Mouse (Mus musculus) kidney, postnatal 14 days (tissue): ENCODE measurements around the gene Ddah2.

Experiments used
- DNase-seq: peaks from one replicate; pipeline ENCODE4 v3.0.0; 2022; ENCODE audit warnings: mixed read lengths

Gene Ddah2

DNA sequence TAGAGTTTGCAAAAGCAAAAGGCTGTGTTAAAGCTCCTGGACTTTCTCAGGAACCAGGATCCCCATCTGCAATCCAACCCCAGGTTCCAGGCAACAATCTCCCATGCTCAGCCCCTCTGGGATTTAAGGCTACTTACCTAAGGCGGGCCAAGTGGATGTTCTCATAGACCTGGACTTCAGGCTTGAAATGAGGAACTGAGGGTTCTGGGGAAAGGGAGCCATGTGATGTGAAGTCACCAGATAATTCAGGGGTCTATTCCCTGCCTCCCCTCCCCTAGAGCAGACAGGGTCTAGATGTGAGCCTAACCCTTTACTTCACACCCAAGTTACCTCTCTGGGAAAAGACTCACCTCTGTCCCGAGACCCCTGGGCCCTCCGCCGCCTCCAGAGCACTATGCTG lies 21.9 kb downstream of the Ddah2 start:
- no peak for DNase-seq

DNA sequence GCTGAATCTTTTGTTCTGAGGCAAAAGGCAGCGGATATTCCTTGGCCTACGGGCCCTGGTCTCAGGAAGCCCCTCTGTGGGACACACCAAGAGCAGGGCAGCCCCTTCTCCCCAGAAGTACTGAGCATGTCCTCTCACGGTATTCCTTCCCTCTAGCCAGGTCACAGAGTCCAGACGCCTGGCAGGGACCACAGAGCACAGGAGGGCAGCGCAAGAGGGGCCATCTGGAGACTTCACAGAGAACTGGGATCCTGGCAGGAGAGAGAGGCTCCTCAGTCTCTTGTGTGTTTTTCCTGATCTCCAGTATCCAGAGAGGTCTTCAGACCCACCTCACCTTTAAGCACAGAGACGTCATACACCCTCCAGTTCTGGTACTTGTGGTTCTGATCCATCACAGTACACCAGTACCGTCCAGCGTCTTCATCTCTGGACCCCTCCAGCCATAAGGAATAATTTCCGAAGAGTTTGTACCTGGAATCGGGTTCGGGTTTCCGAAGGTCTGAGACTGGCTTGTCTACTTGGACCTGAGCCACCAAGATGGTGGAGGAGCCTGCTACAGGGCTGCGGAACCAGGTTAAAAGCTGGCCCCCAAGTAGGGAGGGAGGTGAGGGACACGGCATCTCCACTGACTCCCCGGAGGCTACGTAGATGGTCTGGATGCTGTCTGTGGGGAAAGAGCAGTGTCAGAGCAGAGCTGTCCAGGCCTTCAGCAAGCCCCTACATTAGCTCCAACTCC lies 24.2 kb downstream of the Ddah2 start:
- no peak for DNase-seq

GRCm38 (mm10) chr17:35083929-35084497 lies 25.2 kb downstream of the Ddah2 start:
- DNase-seq = no peak

DNA sequence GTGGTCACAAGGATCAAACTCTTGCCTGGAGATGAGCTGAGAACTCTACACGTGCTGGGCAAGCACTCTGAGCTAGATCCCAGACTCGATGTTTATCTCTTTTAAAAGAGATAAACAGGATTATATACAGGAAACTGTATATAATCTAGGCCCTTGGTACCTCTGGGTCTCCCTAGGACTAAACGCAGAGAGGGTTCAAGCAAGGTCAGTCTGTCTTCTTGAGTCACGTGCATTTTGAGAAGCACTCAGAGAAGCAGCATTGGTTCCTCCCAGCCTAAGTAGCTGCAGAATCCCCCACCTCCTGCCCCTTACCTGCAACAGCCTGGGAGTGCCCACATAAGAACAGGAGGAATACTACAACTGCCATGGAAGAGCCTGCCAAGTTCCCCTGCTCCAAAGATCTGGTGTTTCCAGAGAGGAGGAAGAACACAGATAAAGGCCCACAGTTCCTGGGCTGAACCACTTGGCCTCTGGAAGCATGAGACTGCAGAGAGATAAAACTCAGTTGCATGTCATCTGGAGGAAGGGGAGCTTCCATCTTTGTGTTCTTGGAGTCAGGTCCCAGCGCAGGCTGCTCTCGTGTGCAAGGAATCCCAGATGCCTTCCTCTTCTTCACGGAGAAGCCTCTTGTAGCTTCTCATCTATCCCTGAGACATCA lies 26.5 kb downstream of the Ddah2 start, which contains the start of gene Ly6g6f:
Ly6g6f (minus strand) TSS at position 403 of the 658 bp plus-strand sequence.
- no peak for DNase-seq

DNA sequence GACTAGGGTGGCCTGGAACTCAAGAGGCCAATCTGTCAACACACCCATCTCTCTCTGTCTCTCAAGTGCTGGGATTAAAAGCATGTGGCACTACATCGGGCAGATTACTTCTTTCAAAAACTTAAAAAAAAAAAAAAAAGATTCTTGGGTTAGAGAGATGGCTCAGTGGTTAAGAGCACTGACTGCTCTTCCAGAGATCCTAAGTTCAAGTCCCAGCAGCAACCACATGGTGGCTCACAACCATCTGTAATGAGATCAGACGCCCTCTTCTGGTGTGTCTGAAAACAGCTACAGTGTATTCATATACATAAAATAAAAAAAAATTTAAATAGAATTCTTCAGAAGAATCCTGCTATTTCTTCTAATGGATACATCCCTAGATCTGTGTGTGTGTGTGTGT lies 29.3 kb downstream of the Ddah2 start:
- no peak for DNase-seq

DNA sequence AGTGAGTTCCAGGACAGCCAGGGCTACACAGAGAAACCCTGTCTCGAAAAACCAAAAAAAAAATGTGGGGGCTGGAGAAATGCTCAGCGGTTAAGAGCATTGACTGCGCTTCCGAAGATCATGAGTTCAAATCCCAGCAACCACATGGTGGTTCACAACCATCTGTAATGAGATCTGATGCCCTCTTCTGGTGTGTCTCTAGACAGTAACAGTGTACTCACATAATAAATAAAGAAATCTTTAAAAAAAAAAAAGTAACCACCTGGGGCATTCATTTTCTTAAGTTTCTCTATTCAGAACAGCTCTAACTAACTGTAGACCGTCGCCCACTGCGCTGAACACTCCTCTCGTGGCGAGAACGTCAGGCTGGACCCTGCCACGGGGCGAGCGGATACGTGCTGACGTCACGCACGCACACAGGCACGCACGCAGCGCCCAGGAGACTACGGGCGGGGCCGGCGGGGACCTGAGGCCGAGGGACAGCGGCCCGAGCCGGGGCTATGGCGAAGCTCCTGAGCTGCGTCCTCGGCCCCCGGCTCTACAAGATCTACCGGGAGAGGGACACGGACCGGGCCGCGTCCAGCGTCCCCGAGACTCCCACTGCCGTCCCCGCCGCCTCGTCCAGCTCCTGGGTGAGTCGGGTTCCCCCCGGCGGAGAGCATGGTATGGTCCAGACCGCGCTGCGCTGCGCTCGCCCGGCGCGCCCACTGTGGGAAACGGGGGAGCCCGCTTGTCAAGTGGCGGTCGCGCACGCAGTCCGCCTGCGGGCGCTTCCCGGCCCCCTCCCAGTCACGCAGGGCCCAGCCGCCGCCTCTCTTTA lies 30.2 kb downstream of the Ddah2 start, which contains the start of gene Abhd16a:
Abhd16a (plus strand) TSS at position 439 of the 820 bp plus-strand sequence.
- peak; percentile 97 for DNase-seq

- no peak for DNase-seq
Observed at GRCm38 (mm10) chr17:35090166-35090932, 31.5 kb downstream of the Ddah2 start.

- no peak for DNase-seq
Observed at GRCm38 (mm10) chr17:35092403-35093198, 33.8 kb downstream of the Ddah2 start.

DNA sequence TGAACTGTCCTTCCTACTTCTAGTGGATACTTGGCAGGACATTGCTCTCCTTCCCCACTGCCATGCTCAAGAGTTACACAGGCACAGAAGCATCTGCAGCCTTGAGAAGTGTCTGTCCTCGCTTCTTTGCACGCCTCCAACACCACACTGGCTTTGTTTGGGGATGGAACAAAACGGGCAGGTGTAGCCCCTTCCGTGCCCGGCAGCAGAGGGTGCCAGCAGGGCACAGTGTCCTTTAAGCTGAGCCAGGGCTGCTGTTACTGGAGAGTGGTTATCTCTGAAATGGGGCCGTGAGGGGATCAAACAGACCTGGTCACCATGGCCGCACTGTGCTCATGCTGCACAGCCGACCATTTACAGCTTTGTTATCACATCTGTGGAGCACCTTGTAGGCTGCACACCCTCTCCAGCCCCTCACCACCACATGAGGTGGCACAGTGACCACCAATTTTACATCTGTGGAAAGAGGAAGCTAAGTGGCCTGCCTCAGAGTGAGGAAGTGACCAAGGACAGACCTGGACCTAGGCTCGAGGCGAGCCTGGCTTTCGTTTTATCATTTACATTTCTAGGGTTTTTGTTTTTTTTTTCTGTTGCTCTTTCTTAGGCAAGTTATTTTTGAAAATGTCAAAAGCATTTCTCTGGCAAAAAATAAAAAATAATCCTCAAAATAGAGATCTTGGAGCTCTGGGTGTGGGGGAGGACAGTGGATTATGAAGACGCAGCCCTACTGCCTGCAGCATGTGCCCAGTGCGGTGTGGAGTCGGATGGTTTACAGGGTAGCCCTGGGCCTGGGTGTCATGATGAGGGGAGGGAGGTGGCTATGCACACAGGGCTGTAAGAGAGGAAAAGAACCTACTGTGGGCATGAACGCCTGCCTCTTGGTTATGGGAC lies 35.9 kb downstream of the Ddah2 start:
- no peak for DNase-seq

DNA sequence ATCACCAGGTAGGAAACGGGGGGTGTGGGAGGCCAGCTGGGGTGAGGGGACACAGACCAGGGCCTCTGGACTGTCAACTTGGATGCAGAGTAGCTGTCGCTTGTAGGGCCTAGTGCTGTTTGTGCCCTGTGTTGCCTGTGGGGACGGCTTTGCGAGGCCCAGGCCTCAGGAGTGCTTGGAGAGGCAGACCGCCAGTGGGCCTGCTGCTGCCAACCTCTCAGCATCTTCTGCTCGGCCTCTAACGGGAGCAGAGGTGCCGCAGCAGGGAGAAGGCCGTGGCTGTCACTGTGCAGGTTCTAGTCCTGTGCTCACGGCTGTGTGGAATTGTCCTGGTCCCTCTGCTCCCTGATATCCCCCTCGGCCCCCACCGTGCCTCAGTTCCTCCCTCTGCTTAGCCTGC lies 37.8 kb downstream of the Ddah2 start:
- no peak for DNase-seq

- DNase-seq = no peak
Observed at GRCm38 (mm10) chr17:35097164-35097655, 38.4 kb downstream of the Ddah2 start.

- peak; percentile 50 for DNase-seq
Observed at GRCm38 (mm10) chr17:35100196-35100765, 41.4 kb downstream of the Ddah2 start.

DNA sequence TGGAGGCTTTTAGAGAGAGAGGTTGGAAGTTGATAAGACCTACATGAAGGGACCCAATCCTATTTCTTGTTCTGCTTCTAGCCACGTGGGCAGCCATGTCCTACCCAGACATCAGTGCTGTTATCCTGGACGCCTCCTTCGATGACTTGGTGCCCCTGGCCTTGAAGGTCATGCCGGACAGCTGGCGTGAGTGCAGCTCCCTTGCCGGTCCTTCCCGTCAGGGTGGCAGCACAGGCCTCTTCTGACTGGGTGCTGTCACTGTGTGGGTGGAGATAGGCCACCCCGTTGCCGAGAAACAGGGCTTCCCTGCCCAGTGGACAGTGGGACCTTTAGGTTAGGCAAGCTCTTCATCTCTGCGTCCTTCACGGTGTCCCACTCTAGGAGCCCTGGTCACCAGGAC lies 42.3 kb downstream of the Ddah2 start:
- DNase-seq = no peak

GRCm38 (mm10) chr17:35102299-35102698 lies 43.5 kb downstream of the Ddah2 start:
- no peak for DNase-seq

- DNase-seq = peak; percentile 78
Observed at GRCm38 (mm10) chr17:35103221-35103690, 44.4 kb downstream of the Ddah2 start.

GRCm38 (mm10) chr17:35104079-35104478 lies 45.2 kb downstream of the Ddah2 start:
- no peak for DNase-seq

DNA sequence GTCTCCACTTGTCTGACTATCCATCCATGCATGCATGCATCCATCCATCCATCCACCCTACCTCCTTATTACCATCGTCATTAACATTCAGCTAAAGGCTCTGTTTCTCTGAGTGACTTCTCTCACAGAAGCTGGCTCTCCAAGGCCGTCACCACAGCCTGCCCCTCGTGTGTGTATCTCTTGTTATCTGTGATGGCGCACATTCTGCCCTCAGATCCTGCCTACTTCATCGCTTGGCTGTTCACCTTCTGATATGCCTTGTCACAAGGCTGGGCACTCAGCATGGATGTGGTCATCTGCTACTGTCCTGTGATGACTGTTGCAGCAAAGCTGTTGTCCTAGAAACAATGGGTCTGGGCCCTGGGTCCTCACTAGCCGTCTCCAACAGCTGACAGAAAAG lies 45.9 kb downstream of the Ddah2 start:
- no peak for DNase-seq

DNA sequence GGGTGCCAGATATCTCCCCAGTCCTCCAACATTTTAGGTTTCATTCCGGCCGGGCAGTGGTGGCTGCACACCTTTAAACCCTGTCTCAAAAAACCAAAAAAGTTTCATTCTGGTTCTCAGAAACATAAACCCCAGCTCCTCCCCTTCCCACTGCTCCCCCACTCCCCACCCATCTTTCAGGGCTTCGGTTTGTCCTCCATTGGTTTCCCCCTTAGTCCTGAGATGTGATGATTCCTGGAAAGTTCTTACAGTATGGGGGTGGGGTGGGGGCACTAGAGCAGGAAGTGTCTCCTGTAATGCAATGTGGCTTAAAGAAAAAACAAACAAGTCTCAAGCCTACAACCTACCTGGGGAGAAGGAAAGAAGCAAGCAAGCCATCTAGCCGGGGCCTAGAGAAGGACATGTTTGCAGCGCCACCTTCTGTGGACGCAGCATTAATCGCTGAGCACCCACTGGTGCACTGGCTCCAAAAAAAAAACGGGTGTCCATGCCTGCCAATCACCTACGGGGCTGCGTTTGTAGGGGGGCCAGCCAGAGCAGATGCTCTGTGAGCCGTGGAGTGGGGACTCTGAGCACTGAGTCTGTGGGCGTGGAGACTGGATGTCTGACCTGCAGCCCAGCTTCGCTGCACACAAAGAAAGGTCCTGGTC lies 47.0 kb downstream of the Ddah2 start:
- peak; percentile 64 for DNase-seq

DNA sequence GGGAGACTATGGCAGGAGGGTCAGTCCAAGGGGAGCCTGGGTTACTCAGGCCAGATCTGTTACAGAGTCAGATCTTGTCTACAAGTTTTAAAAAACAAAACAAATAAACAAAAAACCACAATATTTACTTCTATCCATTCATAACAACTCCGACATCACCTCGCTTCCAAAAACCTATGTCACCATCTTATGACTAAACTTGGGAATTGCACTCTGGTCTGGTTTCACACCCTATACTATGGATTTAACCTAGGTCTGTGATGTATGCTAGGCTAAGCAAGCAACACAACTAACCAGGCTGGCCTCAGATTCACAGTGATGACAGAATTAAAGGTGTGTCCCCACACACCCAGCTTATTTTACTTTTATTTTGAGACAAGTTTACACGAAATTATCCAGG lies 47.7 kb downstream of the Ddah2 start:
- no peak for DNase-seq
